Mouse (Mus musculus): ENCODE measurements around the gene Ikzf5.

The Ikzf5 gene

DNA sequence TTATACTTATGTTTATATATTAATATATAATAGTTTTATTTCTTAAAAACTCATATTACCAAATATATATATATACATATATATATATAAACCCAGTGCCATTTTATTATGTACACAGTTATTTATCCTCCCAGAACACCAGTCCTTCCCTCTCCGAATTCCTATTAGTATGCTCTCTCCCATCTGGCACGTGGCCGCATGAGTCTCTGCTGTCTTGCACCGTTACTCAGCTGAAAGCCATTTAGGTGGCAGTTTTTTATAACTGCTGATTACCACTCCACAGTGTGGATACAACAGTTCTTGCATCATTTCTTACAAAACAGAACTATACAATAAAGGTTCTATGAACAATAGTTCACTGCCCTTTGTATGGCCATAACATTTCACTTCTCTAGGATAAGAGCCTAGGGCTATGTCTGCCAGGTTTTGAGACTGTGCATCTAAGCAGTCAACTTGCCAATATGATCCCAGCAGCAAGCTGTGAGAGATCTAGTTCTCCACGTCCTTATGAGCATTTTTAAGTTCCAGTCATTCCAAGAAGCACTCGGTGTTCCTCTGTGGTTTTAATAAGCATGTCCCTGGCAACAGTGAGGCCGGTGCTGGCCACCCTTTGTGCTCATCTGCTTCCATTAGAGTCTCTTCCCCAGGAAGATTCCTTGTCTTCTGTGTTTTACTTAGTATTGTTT lies 64.3 kb downstream of the Ikzf5 start:
- no peak for DNase-seq (ENCODE audit: low spot score in 2 of 2)
